Mouse (Mus musculus): Measurements from ENCODE around the gene Bach1. TPM values are rescaled to one million over a fixed set of nuclear protein-coding genes. Genes with fewer than 3 reads are reported as not detected.

Bach1 gene
- polyA plus RNA-seq, 1 experiment, result 0.85 TPM

GRCm38 (mm10) chr16:87661636-87662035 is 37.1 kb upstream of the Bach1 start:
- Histone ChIP-seq H3K36me3 (ENCODE audit: control insufficient read depth) (no peaks in the 10 kb centered on the region), H3K9me3 (ENCODE audit: control insufficient read depth, low read length) (no peaks in the 10 kb centered on the region), H3K4me3 (replicated peaks) (no peak overlapping the region), H3K27me3 (ENCODE audit: control insufficient read depth) (peaks cover 4% of the 10 kb centered on the region; the same call in 1 of the 2 replicates), H3K4me1 (ENCODE audit: control insufficient read depth) (no peaks in the 10 kb centered on the region; the same call in 1 of the 2 replicates)
- TF ChIP-seq GATA1 (IDR thresholded peaks at IDR 0.05; ENCODE audit: low read length) (no peak), TAL1 (IDR thresholded peaks at IDR 0.05; ENCODE audit: low read length) (no peak)

GRCm38 (mm10) chr16:87662528-87662927 is 36.2 kb upstream of the Bach1 start:
- Histone ChIP-seq H3K9me3 (ENCODE audit: control insufficient read depth, low read length) (no peaks in the 10 kb centered on the region), H3K27me3 (ENCODE audit: control insufficient read depth) (peaks cover 4% of the 10 kb centered on the region; the same call in 1 of the 2 replicates), H3K4me1 (ENCODE audit: control insufficient read depth) (no peaks in the 10 kb centered on the region; the same call in 1 of the 2 replicates), H3K36me3 (ENCODE audit: control insufficient read depth) (no peaks in the 10 kb centered on the region), H3K4me3 (replicated peaks) (no peak overlapping the region)
- TF ChIP-seq GATA1 (IDR thresholded peaks at IDR 0.05; ENCODE audit: low read length) (no peak), TAL1 (IDR thresholded peaks at IDR 0.05; ENCODE audit: low read length) (no peak)

GRCm38 (mm10) chr16:87663890-87664289 is 34.9 kb upstream of the Bach1 start:
- peaks cover 4% of the 10 kb centered on the region; the same call in 1 of the 2 replicates for H3K27me3 ChIP-seq (ENCODE audit: control insufficient read depth)
- no peaks in the 10 kb centered on the region for H3K9me3 ChIP-seq (ENCODE audit: control insufficient read depth, low read length)
- H3K36me3 ChIP-seq (ENCODE audit: control insufficient read depth), result no peaks in the 10 kb centered on the region
- TF ChIP-seq TAL1 (IDR thresholded peaks at IDR 0.05; ENCODE audit: low read length), result no peak
- no peak for TF ChIP-seq GATA1 (IDR thresholded peaks at IDR 0.05; ENCODE audit: low read length)
- no peaks in the 10 kb centered on the region; the same call in 1 of the 2 replicates for H3K4me1 ChIP-seq (ENCODE audit: control insufficient read depth)
- H3K4me3 ChIP-seq (replicated peaks), result no peak overlapping the region

GRCm38 (mm10) chr16:87665246-87665645 is 33.5 kb upstream of the Bach1 start:
- Histone ChIP-seq H3K4me1 (ENCODE audit: control insufficient read depth) (no peaks in the 10 kb centered on the region; the same call in 1 of the 2 replicates), H3K27me3 (ENCODE audit: control insufficient read depth) (peaks cover 4% of the 10 kb centered on the region; the same call in 1 of the 2 replicates)
- TF ChIP-seq GATA1 (IDR thresholded peaks at IDR 0.05; ENCODE audit: low read length), result no peak
- no peak for TF ChIP-seq TAL1 (IDR thresholded peaks at IDR 0.05; ENCODE audit: low read length)

GRCm38 (mm10) chr16:87665752-87666619 is 32.8 kb upstream of the Bach1 start:
- Histone ChIP-seq H3K27me3 (ENCODE audit: control insufficient read depth) (peaks cover 4% of the 10 kb centered on the region; the same call in 1 of the 2 replicates), H3K4me1 (ENCODE audit: control insufficient read depth) (no peaks in the 10 kb centered on the region; the same call in 1 of the 2 replicates), H3K9me3 (ENCODE audit: control insufficient read depth, low read length) (no peaks in the 10 kb centered on the region), H3K36me3 (ENCODE audit: control insufficient read depth) (no peaks in the 10 kb centered on the region), H3K4me3 (replicated peaks) (no peak overlapping the region)
- TF ChIP-seq GATA1 (IDR thresholded peaks at IDR 0.05; ENCODE audit: low read length) (no peak), TAL1 (IDR thresholded peaks at IDR 0.05; ENCODE audit: low read length) (no peak)

More at GRCm38 (mm10) chr16:87665246-87665645, 33.5 kb upstream of the Bach1 start:
- Histone ChIP-seq H3K9me3 (ENCODE audit: control insufficient read depth, low read length) (no peaks in the 10 kb centered on the region), H3K36me3 (ENCODE audit: control insufficient read depth) (no peaks in the 10 kb centered on the region), H3K4me3 (replicated peaks) (no peak overlapping the region)

GRCm38 (mm10) chr16:87666620-87667004 is 32.1 kb upstream of the Bach1 start:
- H3K9me3 ChIP-seq (ENCODE audit: control insufficient read depth, low read length), result no peaks in the 10 kb centered on the region
- H3K4me1 ChIP-seq (ENCODE audit: control insufficient read depth), result no peaks in the 10 kb centered on the region
- TF ChIP-seq GATA1 (IDR thresholded peaks at IDR 0.05; ENCODE audit: low read length) (no peak), TAL1 (IDR thresholded peaks at IDR 0.05; ENCODE audit: low read length) (no peak)
- H3K4me3 ChIP-seq (replicated peaks), result no peak overlapping the region
- no peaks in the 10 kb centered on the region for H3K36me3 ChIP-seq (ENCODE audit: control insufficient read depth)
- no peaks in the 10 kb centered on the region for H3K27me3 ChIP-seq (ENCODE audit: control insufficient read depth)

- no peaks in the 10 kb centered on the region for H3K36me3 ChIP-seq (ENCODE audit: control insufficient read depth)
- no peaks in the 10 kb centered on the region for H3K4me1 ChIP-seq (ENCODE audit: control insufficient read depth)
- H3K9me3 ChIP-seq (ENCODE audit: control insufficient read depth, low read length), result no peaks in the 10 kb centered on the region
- H3K27me3 ChIP-seq (ENCODE audit: control insufficient read depth), result no peaks in the 10 kb centered on the region
- TF ChIP-seq TAL1 (IDR thresholded peaks at IDR 0.05; ENCODE audit: low read length), result no peak
- TF ChIP-seq GATA1 (IDR thresholded peaks at IDR 0.05; ENCODE audit: low read length), result no peak
- no peak overlapping the region for H3K4me3 ChIP-seq (replicated peaks)
These were observed 30.7 kb upstream of the Bach1 start for GRCm38 (mm10) chr16:87668002-87668401.

- Histone ChIP-seq H3K27me3 (ENCODE audit: control insufficient read depth) (no peaks in the 10 kb centered on the region), H3K9me3 (ENCODE audit: control insufficient read depth, low read length) (no peaks in the 10 kb centered on the region), H3K4me3 (replicated peaks) (no peak overlapping the region), H3K36me3 (ENCODE audit: control insufficient read depth) (no peaks in the 10 kb centered on the region), H3K4me1 (ENCODE audit: control insufficient read depth) (no peaks in the 10 kb centered on the region)
- TF ChIP-seq GATA1 (IDR thresholded peaks at IDR 0.05; ENCODE audit: low read length) (no peak), TAL1 (IDR thresholded peaks at IDR 0.05; ENCODE audit: low read length) (no peak)
These were observed 28.5 kb upstream of the Bach1 start for GRCm38 (mm10) chr16:87670091-87670820.

GRCm38 (mm10) chr16:87670821-87671165 is 28.0 kb upstream of the Bach1 start:
- H3K9me3 ChIP-seq (ENCODE audit: control insufficient read depth, low read length), result no peaks in the 10 kb centered on the region
- no peak for TF ChIP-seq GATA1 (IDR thresholded peaks at IDR 0.05; ENCODE audit: low read length)
- no peak for TF ChIP-seq TAL1 (IDR thresholded peaks at IDR 0.05; ENCODE audit: low read length)
- no peaks in the 10 kb centered on the region for H3K36me3 ChIP-seq (ENCODE audit: control insufficient read depth)

More at GRCm38 (mm10) chr16:87670821-87671165, 28.0 kb upstream of the Bach1 start:
- no peaks in the 10 kb centered on the region for H3K27me3 ChIP-seq (ENCODE audit: control insufficient read depth)
- H3K4me3 ChIP-seq (replicated peaks), result no peak overlapping the region
- H3K4me1 ChIP-seq (ENCODE audit: control insufficient read depth), result no peaks in the 10 kb centered on the region
